Mouse (Mus musculus) Patski (cell line): ENCODE measurements around the gene Mindy1. TPM values are rescaled to one million over a fixed set of nuclear protein-coding genes. Genes with fewer than 3 reads are reported as not detected.

Experiments used
- ATAC-seq: fragments of 100-300 bp; one replicate; pipeline ENCODE4 v1.8.0; 2021
- CTCF ChIA-PET: fragments of 350-600 bp; sonication (Branson Sonifier 250); formaldehyde crosslinking; loops from one replicate; lab custom pipeline; 2022; ENCODE audit warnings: inconsistent platforms; lab: Charles Lee
- POLR2A ChIA-PET: fragments of 350-600 bp; sonication (Branson Sonifier 250); formaldehyde crosslinking; loops from one replicate; lab custom pipeline; 2022; ENCODE audit warnings: antibody characterized with exemption, inconsistent platforms; lab: Charles Lee
- DNase-seq: peaks from one replicate; pipeline ENCODE4 v3.0.0-alpha.2; 2011; ENCODE audit warnings: low read depth, low spot score
- H3K27me3 ChIP-seq: fragments of 371-371 bp; one replicate; pipeline ENCODE4 v1.5.1; 2021
- CTCF ChIP-seq: fragments of 100-300 bp; IDR thresholded peaks from one replicate; pipeline ENCODE4 v1.5.1; 2021
- in situ Hi-C: fragments of 300-500 bp; cut with MboI; formaldehyde crosslinking; loops from 3 replicates; pipeline ENCODE4 v1.11.1; 2018; ENCODE audit warnings: low pct_unique_long_range_greater_than_20kb, mixed read lengths
- polyA plus RNA-seq: library from polyadenylated mRNA; unstranded; gene quantifications from one replicate; pipeline ENCODE4 v1.2.3, GENCODE M21; 2021

Mindy1 gene
- polyA plus RNA-seq, 1 experiment from 2014 or later: 80.5 TPM

GRCm38 (mm10) chr3:95243086-95243485 is 38.1 kb upstream of the Mindy1 start:
- in situ Hi-C loops: no loop called here
- no peak for DNase-seq
- POLR2A ChIA-PET: interaction anchor here (1.0 to 1.1 kb wide), 2 partner anchors 13 to 15 kb away, joined by 3 to 6 read pairs; no protein-coding TSS in a partner anchor
- TF ChIP-seq CTCF: no peak
- CTCF ChIA-PET: interaction anchor here (1.1 to 1.5 kb wide), 2 partner anchors 10 to 12 kb away, joined by 4 read pairs; partner anchors contain the start of gene Mllt11
- ATAC-seq: no peak
- no peaks in the 10 kb centered on the region for H3K27me3 ChIP-seq

- CTCF ChIA-PET: interaction anchor here (0.9 kb wide), 1 partner anchor 18 kb away, joined by 3 read pairs; no protein-coding TSS in a partner anchor
- DNase-seq (no peak), ATAC-seq (no peak)
- POLR2A ChIA-PET: interaction anchor here (1.3 kb wide), 1 partner anchor 16 kb away, joined by 3 read pairs; no protein-coding TSS in a partner anchor
- in situ Hi-C loops: no loop called here
- no peak for TF ChIP-seq CTCF
- no peaks in the 10 kb centered on the region for H3K27me3 ChIP-seq
These were observed 34.5 kb upstream of the Mindy1 start for GRCm38 (mm10) chr3:95246465-95247231.

DNA sequence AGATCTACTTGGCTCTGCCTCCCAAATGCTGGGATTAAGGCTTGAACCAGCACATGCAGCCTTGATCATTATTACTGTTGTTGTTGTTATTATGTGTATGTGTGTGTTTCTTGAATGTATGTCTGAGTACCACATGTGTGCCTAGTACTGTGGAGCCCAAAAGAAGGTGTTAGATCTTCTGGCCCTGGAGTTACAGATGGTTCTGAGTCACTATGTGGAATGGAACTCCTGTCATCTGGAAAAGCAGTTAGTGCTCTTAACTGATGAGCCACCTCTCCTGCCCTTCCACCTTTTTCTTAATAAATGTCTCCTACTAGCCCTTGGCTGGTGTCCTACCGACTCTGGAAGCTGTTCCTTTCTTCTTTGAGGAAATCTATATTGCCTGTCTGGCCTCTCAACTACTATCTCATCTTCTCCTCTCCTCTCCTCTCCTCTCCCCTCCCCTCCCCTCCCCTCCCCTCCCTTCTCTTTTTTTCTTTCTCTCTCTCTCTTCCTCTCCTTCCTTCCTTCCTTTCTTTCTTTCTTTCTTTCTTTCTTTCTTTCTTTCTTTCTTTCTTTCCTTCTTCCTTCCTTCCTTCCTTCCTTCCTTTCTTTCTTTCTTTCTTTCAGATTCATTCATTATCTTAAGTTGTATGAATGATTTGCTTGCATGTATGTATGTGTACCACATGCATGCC is 33.3 kb upstream of the Mindy1 start:
- CTCF ChIA-PET: no interaction called here
- DNase-seq (no peak), ATAC-seq (no peak)
- in situ Hi-C loops: no loop called here
- POLR2A ChIA-PET: no interaction called here
- TF ChIP-seq CTCF: no peak
- no peaks in the 10 kb centered on the region for H3K27me3 ChIP-seq

- no peak for DNase-seq
- in situ Hi-C loops: no loop called here
- POLR2A ChIA-PET: no interaction called here
- CTCF ChIA-PET: interaction anchor here (1.2 kb wide), 1 partner anchor 98 kb away, joined by 4 read pairs; no protein-coding TSS in a partner anchor
- ATAC-seq: no peak
- TF ChIP-seq CTCF: no peak
- no peaks in the 10 kb centered on the region for H3K27me3 ChIP-seq
These were observed 30.8 kb upstream of the Mindy1 start for GRCm38 (mm10) chr3:95250361-95250760.

- TF ChIP-seq CTCF: no peak
- no peaks in the 10 kb centered on the region for H3K27me3 ChIP-seq
- DNase-seq (no peak), ATAC-seq (no peak)
- ChIA-PET POLR2A (interaction anchor here (0.9 to 1.0 kb wide), 2 partner anchors 9 to 18 kb away, joined by 4 to 5 read pairs; no protein-coding TSS in a partner anchor), CTCF (interaction anchor here (1.0 to 1.5 kb wide), 5 partner anchors 10 to 26 kb away, joined by 3 to 5 read pairs (median 3); partner anchors contain the start of gene Gm128)
- in situ Hi-C loops: no loop called here
These were observed 30.2 kb upstream of the Mindy1 start, which contains the start of gene Bnipl for GRCm38 (mm10) chr3:95250783-95251424. Gene Bnipl, minus strand, starts transcription at chr3:95251193.

DNA sequence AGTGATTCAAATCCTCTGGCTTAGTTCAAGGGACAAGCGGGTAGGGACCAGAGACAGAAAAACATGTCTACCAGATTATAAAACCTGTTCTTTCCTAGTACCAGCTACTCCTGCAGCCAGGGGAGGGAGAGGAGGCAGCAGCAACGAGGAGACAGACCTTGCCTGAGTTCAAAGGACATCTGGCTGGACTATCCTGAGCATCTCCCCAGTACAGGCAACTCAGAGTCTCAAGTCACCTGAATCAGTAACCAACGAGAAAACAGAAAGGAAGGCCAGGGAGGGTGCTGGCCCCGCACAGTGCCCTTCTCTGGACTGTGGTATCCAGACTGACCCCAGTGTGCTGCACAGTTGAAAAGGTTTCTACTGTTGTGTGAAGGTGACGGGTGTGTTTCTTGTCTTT is 24.2 kb upstream of the Mindy1 start:
- TF ChIP-seq CTCF: no peak
- ATAC-seq: no peak
- CTCF ChIA-PET: interaction anchor here (0.6 to 2.0 kb wide), 4 partner anchors 9 to 586 kb away, joined by 3 to 7 read pairs (median 4); partner anchors contain the start of gene Mllt11
- in situ Hi-C loops: no loop called here
- DNase-seq: no peak
- POLR2A ChIA-PET: no interaction called here
- H3K27me3 ChIP-seq: no peaks in the 10 kb centered on the region

GRCm38 (mm10) chr3:95261975-95262374 is 19.2 kb upstream of the Mindy1 start:
- peak; percentile 13 for DNase-seq
- POLR2A ChIA-PET: interaction anchor here (0.7 kb wide), 1 partner anchor 35 kb away, joined by 5 read pairs; no protein-coding TSS in a partner anchor
- no peaks in the 10 kb centered on the region for H3K27me3 ChIP-seq
- TF ChIP-seq CTCF: no peak
- no peak for ATAC-seq
- CTCF ChIA-PET: interaction anchor here (1.0 to 2.2 kb wide), 2 partner anchors 29 to 122 kb away, joined by 3 to 6 read pairs; no protein-coding TSS in a partner anchor
- in situ Hi-C loops: no loop called here

- DNase-seq: no peak
- H3K27me3 ChIP-seq: no peaks in the 10 kb centered on the region
- CTCF ChIA-PET: interaction anchor here (0.6 to 2.3 kb wide), 12 partner anchors 10 to 123 kb away, joined by 3 to 13 read pairs (median 4); partner anchors contain the start of gene Sema6c
- POLR2A ChIA-PET: interaction anchor here (0.7 to 1.4 kb wide), 2 partner anchors 18 to 36 kb away, joined by 4 to 5 read pairs; partner anchors contain the start of gene Mindy1
- ATAC-seq: peak; percentile 36
- peak; percentile 86 for TF ChIP-seq CTCF
- in situ Hi-C loops: no loop called here
These were observed 17.9 kb upstream of the Mindy1 start for GRCm38 (mm10) chr3:95263089-95263739.

DNA sequence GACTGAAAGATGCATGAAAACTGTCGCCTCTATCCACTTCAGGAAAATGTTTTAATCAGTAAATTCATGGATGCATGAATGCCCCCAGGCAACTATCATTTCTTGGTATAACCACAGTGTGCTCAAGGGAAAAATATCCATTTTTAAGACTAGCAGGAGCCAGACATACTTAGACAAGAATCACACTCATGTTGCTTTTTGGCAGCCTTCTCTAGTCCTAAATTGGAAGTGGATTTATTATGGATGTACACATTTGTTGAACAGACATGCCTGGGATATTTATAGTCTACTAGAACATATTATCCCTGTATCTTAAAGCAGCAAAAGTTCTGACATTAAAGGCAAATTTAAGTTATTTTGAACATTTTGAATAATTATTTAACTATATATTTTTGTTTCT is 16.4 kb upstream of the Mindy1 start:
- POLR2A ChIA-PET: interaction anchor here (0.5 to 1.4 kb wide), 4 partner anchors 10 to 168 kb away, joined by 3 to 4 read pairs (median 4); partner anchors contain the start of gene Mindy1
- in situ Hi-C loops: loop anchor here (5.0 kb wide), 1 partner anchor 122 kb away; the partner anchor contains the start of gene Tnfaip8l2
- no peak for DNase-seq
- ATAC-seq: no peak
- TF ChIP-seq CTCF: no peak
- H3K27me3 ChIP-seq: no peaks in the 10 kb centered on the region
- CTCF ChIA-PET: interaction anchor here (1.4 to 2.3 kb wide), 3 partner anchors 10 to 41 kb away, joined by 3 to 13 read pairs (median 6); no protein-coding TSS in a partner anchor
